Comparison of ENCODE assay signal across 20 mouse cellular contexts in genomic region chr1:160448681-160449080, GRCm38 (mm10).
"Had no signal": no experiment of that assay in that cellular context is flagged by ENCODE, and none has a peak within 500 bp of the region (broad histone marks: within the 10 kb centered on the region; RNA-seq: fewer than 3 reads in every experiment).

No protein-coding gene starts in this region.

- DNase-seq: kidney, postnatal 14 days; kidney, postnatal 4 days; left cerebral cortex, postnatal 4 days; liver, postnatal 0 days; lung, embryonic 14.5 days; retina, postnatal 1 day; right cerebral cortex, postnatal 25 days; spleen, adult 18-20 months; thymus, postnatal 25 days had no signal

- H3K9me3 ChIP-seq: limb, embryonic 12.5 days; limb, embryonic 15.5 days; midbrain, embryonic 13.5 days; neural tube, embryonic 13.5 days; stomach, embryonic 15.5 days had no signal

- H3K4me1 ChIP-seq: limb, embryonic 12.5 days; limb, embryonic 15.5 days; midbrain, embryonic 13.5 days; neural tube, embryonic 13.5 days; stomach, embryonic 15.5 days had no signal

- H3K27ac ChIP-seq: limb, embryonic 12.5 days; limb, embryonic 15.5 days; liver, embryonic 14.5 days; macrophage; midbrain, embryonic 13.5 days; neural tube, embryonic 13.5 days; stomach, embryonic 15.5 days had no signal

- H3K9ac ChIP-seq: limb, embryonic 12.5 days; limb, embryonic 15.5 days; liver, embryonic 14.5 days; liver, postnatal 0 days; lung, embryonic 14.5 days; midbrain, embryonic 13.5 days; neural tube, embryonic 13.5 days; stomach, embryonic 15.5 days had no signal

- ATAC-seq: liver, postnatal 0 days; lung, postnatal 0 days; midbrain, embryonic 13.5 days; midbrain, embryonic 16.5 days had no signal

- H3K27me3 ChIP-seq: limb, embryonic 12.5 days; limb, embryonic 15.5 days; midbrain, embryonic 13.5 days; neural tube, embryonic 13.5 days; stomach, embryonic 15.5 days had no signal

- H3K4me2 ChIP-seq: limb, embryonic 12.5 days; limb, embryonic 15.5 days; liver, embryonic 11.5 days; lung, embryonic 14.5 days; midbrain, embryonic 13.5 days; neural tube, embryonic 13.5 days; stomach, embryonic 15.5 days had no signal

- H3K4me3 ChIP-seq: limb, embryonic 12.5 days; limb, embryonic 15.5 days; midbrain, embryonic 13.5 days; myocyte; neural tube, embryonic 13.5 days; stomach, embryonic 15.5 days had no signal

- H3K36me3 ChIP-seq: limb, embryonic 12.5 days; limb, embryonic 15.5 days; midbrain, embryonic 13.5 days; neural tube, embryonic 13.5 days; stomach, embryonic 15.5 days had no signal
